Mouse (Mus musculus): ENCODE measurements around the gene 2310061I04Rik.

- TF ChIP-seq GATA1 (IDR thresholded peaks at IDR 0.05; ENCODE audit: low read length) (no peak), TAL1 (IDR thresholded peaks at IDR 0.05; ENCODE audit: low read length) (no peak)
Observed at GRCm38 (mm10) chr17:35914975-35915374, 17.7 kb upstream of the 2310061I04Rik start.
